Mouse (Mus musculus) CH12.LX (cell line): ENCODE data around the gene Zfp800.

Experiments used
- CTCF ChIP-seq, 2 experiments: IDR thresholded peaks in 1 of 2; conservative IDR thresholded peaks in 1 of 2; 2 replicates each; pipeline ENCODE4 v1.5.1; 2011 to 2012; ENCODE audit warnings: low read depth in 2 of 2, low read length in 2 of 2, improper control_type of control experiment in 1 of 2, inconsistent platforms in 1 of 2, mild to moderate bottlenecking in 1 of 2, moderate library complexity in 1 of 2
- EP300 ChIP-seq: IDR thresholded peaks from 2 replicates; pipeline ENCODE4 v1.6.1; 2011; ENCODE audit warnings: low read length, improper control_type of control experiment
- GABPA ChIP-seq: IDR thresholded peaks from 2 replicates; pipeline ENCODE4 v1.6.1; 2012; ENCODE audit warnings: low read depth, low read length, improper control_type of control experiment, inconsistent platforms; ENCODE audit not compliant: insufficient replicate concordance
- POLR2A ChIP-seq: IDR thresholded peaks from 2 replicates; pipeline ENCODE4 v1.6.1; 2011; ENCODE audit warnings: low read depth, mild to moderate bottlenecking, improper control_type of control experiment, low read length
- POLR2AphosphoS2 ChIP-seq: IDR thresholded peaks from 2 replicates; pipeline ENCODE4 v1.6.1; 2011; ENCODE audit warnings: low read depth, low read length, improper control_type of control experiment
- USF2 ChIP-seq: conservative IDR thresholded peaks from 2 replicates; pipeline ENCODE4 v1.6.1; 2011; ENCODE audit warnings: low read depth, low read length, improper control_type of control experiment
- ZNF384 ChIP-seq: IDR thresholded peaks from 2 replicates; pipeline ENCODE4 v1.6.1; 2012; ENCODE audit warnings: low read depth, low read length, improper control_type of control experiment, inconsistent platforms

DNA sequence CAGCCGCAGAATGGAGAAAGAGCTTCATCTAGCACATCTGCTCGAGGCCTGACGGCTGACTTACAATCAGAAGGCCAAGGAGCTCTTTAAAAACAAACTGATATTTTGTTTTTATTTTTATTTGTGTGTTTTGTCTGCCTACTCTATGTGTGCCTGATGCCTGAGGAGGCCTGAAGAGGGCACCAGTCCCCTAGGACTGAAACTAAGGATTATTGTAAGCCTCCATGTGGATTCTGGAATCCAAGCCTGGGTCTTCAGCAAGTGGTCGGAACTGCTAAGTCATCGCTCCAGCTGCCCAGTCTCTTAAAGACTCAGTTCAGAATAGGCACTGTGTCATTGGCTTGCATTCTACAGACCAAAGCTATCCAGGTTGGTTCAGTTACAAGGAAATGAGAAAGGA lies 58.4 kb downstream of the Zfp800 start:
- TF ChIP-seq ZNF384: no peak
- no peak for TF ChIP-seq CTCF (conservative IDR thresholded peaks at IDR 0.05 in 1 of 2, IDR thresholded peaks at IDR 0.05 in 1 of 2; ENCODE audit: low read depth in 2 of 2, low read length in 2 of 2)
- no peak for TF ChIP-seq GABPA
- no peak for TF ChIP-seq POLR2AphosphoS2
- no peak for TF ChIP-seq EP300
- TF ChIP-seq POLR2A: no peak
- TF ChIP-seq USF2: no peak
